Mouse (Mus musculus) kidney, embryonic 14.5 days (tissue): ENCODE measurements at regions not wholly inside any gene's neighbourhood (a gene's known extent, or its start where the extent isn't known, plus 50 kb on each side); places are given as distances from the start of the nearest gene placed in this dataset.

Experiments
- ATAC-seq: fragments of 200-750 bp; cut with Nextera tagmentation; 2 replicates; pipeline ENCODE4 v1.8.0; 2017; ENCODE audit warnings: moderate number of reproducible peaks, mild to moderate bottlenecking, moderate TSS enrichment, moderate library complexity; ENCODE audit not compliant: low FRiP score, low TSS enrichment
- H3K27ac ChIP-seq: fragments of 300-500 bp; sonication (generic); 2 replicates; pipeline ENCODE4 v1.5.1; 2014; ENCODE audit warnings: low read depth, mild to moderate bottlenecking, low read length, moderate library complexity, mixed read lengths
- H3K27me3 ChIP-seq: fragments of 300-500 bp; sonication (generic); 2 replicates; pipeline ENCODE4 v1.6.1; 2014; ENCODE audit warnings: mild to moderate bottlenecking, low read length; ENCODE audit not compliant: control insufficient read depth, insufficient read depth
- H3K36me3 ChIP-seq: fragments of 300-500 bp; sonication (generic); 2 replicates; pipeline ENCODE4 v1.6.1; 2014; ENCODE audit warnings: low read length, mixed read lengths; ENCODE audit not compliant: control insufficient read depth, insufficient read depth
- H3K4me1 ChIP-seq: fragments of 300-500 bp; sonication (generic); 2 replicates; pipeline ENCODE4 v1.6.1; 2014; ENCODE audit warnings: low read length, mixed read lengths; ENCODE audit not compliant: control insufficient read depth, insufficient read depth
- H3K4me2 ChIP-seq: fragments of 300-500 bp; sonication (generic); replicated peaks from 2 replicates; pipeline ENCODE4 v1.6.1; 2014; ENCODE audit warnings: low read depth, mild to moderate bottlenecking, low read length
- H3K4me3 ChIP-seq: fragments of 300-500 bp; sonication (generic); 2 replicates; pipeline ENCODE4 v1.5.1; 2014; ENCODE audit warnings: mild to moderate bottlenecking, low read length
- H3K9ac ChIP-seq: fragments of 300-500 bp; sonication (generic); 2 replicates; pipeline ENCODE4 v1.6.1; 2014; ENCODE audit warnings: low read depth, mild to moderate bottlenecking, low read length, moderate library complexity
- H3K9me3 ChIP-seq: fragments of 300-500 bp; sonication (generic); 2 replicates; pipeline ENCODE4 v1.6.1; 2016; ENCODE audit warnings: low read length; ENCODE audit not compliant: control insufficient read depth
- WGBS: fragments of 180-500 bp; shearing (Covaris S2); extraction: QIAGEN DNeasy Blood & Tissue Kit; methylation state at CpG from one replicate; pipeline ENCODE4 v1.1.7; 2014; 5-methylcytosine and 5-hydroxymethylcytosine counted together

GRCm38 (mm10) chr1:157695198-157695597, 188.7 kb downstream of the Sec16b start:
- no peak overlapping the region for H3K27ac ChIP-seq
- no peak overlapping the region for H3K9ac ChIP-seq
- ATAC-seq: no peak
- WGBS: 70% methylated on average over 2 of the region's 2 CpGs
- H3K36me3 ChIP-seq: no peaks in the 10 kb centered on the region
- H3K4me3 ChIP-seq: no peak overlapping the region
- H3K27me3 ChIP-seq: no peaks in the 10 kb centered on the region
- no peaks in the 10 kb centered on the region for H3K9me3 ChIP-seq
- H3K4me1 ChIP-seq: no peaks in the 10 kb centered on the region
- no peak overlapping the region for H3K4me2 ChIP-seq

GRCm38 (mm10) chr1:157703639-157704038, 197.1 kb downstream of the Sec16b start:
- H3K9ac ChIP-seq: no peak overlapping the region
- H3K4me2 ChIP-seq: no peak overlapping the region
- no peaks in the 10 kb centered on the region for H3K9me3 ChIP-seq
- no peak for ATAC-seq
- no peak overlapping the region for H3K4me3 ChIP-seq
- H3K36me3 ChIP-seq: no peaks in the 10 kb centered on the region
- WGBS: 68% methylated on average over 6 of the region's 6 CpGs
- no peak overlapping the region for H3K27ac ChIP-seq
- no peaks in the 10 kb centered on the region for H3K27me3 ChIP-seq
- H3K4me1 ChIP-seq: no peaks in the 10 kb centered on the region

- 54% methylated on average over 4 of the region's 4 CpGs for WGBS
- H3K27ac ChIP-seq: no peak overlapping the region
- no peaks in the 10 kb centered on the region for H3K4me1 ChIP-seq
- ATAC-seq: no peak
- H3K9ac ChIP-seq: no peak overlapping the region
- H3K4me3 ChIP-seq: no peak overlapping the region
- no peaks in the 10 kb centered on the region for H3K9me3 ChIP-seq
- H3K36me3 ChIP-seq: no peaks in the 10 kb centered on the region
- no peaks in the 10 kb centered on the region for H3K27me3 ChIP-seq
- H3K4me2 ChIP-seq: no peak overlapping the region
Observed at GRCm38 (mm10) chr1:157705364-157705763, 198.8 kb downstream of the Sec16b start.

GRCm38 (mm10) chr1:157707256-157707655, 200.7 kb downstream of the Sec16b start:
- no peak overlapping the region for H3K4me2 ChIP-seq
- H3K9me3 ChIP-seq: no peaks in the 10 kb centered on the region
- no peaks in the 10 kb centered on the region for H3K27me3 ChIP-seq
- 90% methylated on average over 2 of the region's 2 CpGs for WGBS
- no peak overlapping the region for H3K4me3 ChIP-seq
- no peak overlapping the region for H3K27ac ChIP-seq
- H3K36me3 ChIP-seq: no peaks in the 10 kb centered on the region
- H3K9ac ChIP-seq: no peak overlapping the region
- ATAC-seq: no peak
- H3K4me1 ChIP-seq: no peaks in the 10 kb centered on the region

- Histone ChIP-seq H3K36me3 (no peaks in the 10 kb centered on the region), H3K4me2 (no peak overlapping the region), H3K27ac (no peak overlapping the region), H3K4me1 (no peaks in the 10 kb centered on the region), H3K9me3 (no peaks in the 10 kb centered on the region), H3K4me3 (no peak overlapping the region), H3K27me3 (no peaks in the 10 kb centered on the region), H3K9ac (no peak overlapping the region)
- no peak for ATAC-seq
- WGBS: 78% methylated on average over 6 of the region's 6 CpGs
Observed at GRCm38 (mm10) chr1:157709117-157709516, 202.6 kb downstream of the Sec16b start.

- H3K4me3 ChIP-seq: no peak overlapping the region
- H3K36me3 ChIP-seq: no peaks in the 10 kb centered on the region
- no peak overlapping the region for H3K27ac ChIP-seq
- ATAC-seq: no peak
- H3K4me2 ChIP-seq: no peak overlapping the region
- H3K27me3 ChIP-seq: no peaks in the 10 kb centered on the region
- H3K9ac ChIP-seq: no peak overlapping the region
- no peaks in the 10 kb centered on the region for H3K9me3 ChIP-seq
- no peaks in the 10 kb centered on the region for H3K4me1 ChIP-seq
- 94% methylated on average over 2 of the region's 2 CpGs for WGBS
Observed at GRCm38 (mm10) chr1:157710870-157711269, 204.3 kb downstream of the Sec16b start.

- no peaks in the 10 kb centered on the region for H3K27me3 ChIP-seq
- H3K9me3 ChIP-seq: no peaks in the 10 kb centered on the region
- no peak overlapping the region for H3K4me3 ChIP-seq
- 44% methylated on average over 2 of the region's 2 CpGs for WGBS
- H3K27ac ChIP-seq: no peak overlapping the region
- no peaks in the 10 kb centered on the region for H3K4me1 ChIP-seq
- H3K36me3 ChIP-seq: no peaks in the 10 kb centered on the region
- no peak overlapping the region for H3K4me2 ChIP-seq
- no peak for ATAC-seq
- no peak overlapping the region for H3K9ac ChIP-seq
Observed at GRCm38 (mm10) chr1:157712519-157712918, 206.0 kb downstream of the Sec16b start.

GRCm38 (mm10) chr1:157713851-157714250, 207.3 kb downstream of the Sec16b start:
- WGBS: 90% methylated on average over 7 of the region's 7 CpGs
- ATAC-seq: no peak
- H3K9ac ChIP-seq: no peak overlapping the region

GRCm38 (mm10) chr1:157715632-157716031, 209.1 kb downstream of the Sec16b start:
- Histone ChIP-seq H3K36me3 (no peaks in the 10 kb centered on the region), H3K9me3 (no peaks in the 10 kb centered on the region), H3K9ac (no peak overlapping the region), H3K4me3 (no peak overlapping the region), H3K27ac (no peak overlapping the region), H3K4me2 (no peak overlapping the region), H3K4me1 (no peaks in the 10 kb centered on the region), H3K27me3 (no peaks in the 10 kb centered on the region)
- 56% methylated on average over 3 of the region's 3 CpGs for WGBS
- no peak for ATAC-seq

More at GRCm38 (mm10) chr1:157713851-157714250, 207.3 kb downstream of the Sec16b start:
- H3K27me3 ChIP-seq: no peaks in the 10 kb centered on the region
- H3K9me3 ChIP-seq: no peaks in the 10 kb centered on the region
- H3K4me1 ChIP-seq: no peaks in the 10 kb centered on the region
- no peak overlapping the region for H3K4me3 ChIP-seq
- no peaks in the 10 kb centered on the region for H3K36me3 ChIP-seq
- no peak overlapping the region for H3K27ac ChIP-seq
- no peak overlapping the region for H3K4me2 ChIP-seq

- Histone ChIP-seq H3K4me3 (no peak overlapping the region), H3K9ac (no peak overlapping the region), H3K36me3 (no peaks in the 10 kb centered on the region), H3K27me3 (no peaks in the 10 kb centered on the region), H3K4me1 (no peaks in the 10 kb centered on the region), H3K4me2 (no peak overlapping the region), H3K27ac (no peak overlapping the region), H3K9me3 (no peaks in the 10 kb centered on the region)
- ATAC-seq: no peak
- 47% methylated on average over 5 of the region's 5 CpGs for WGBS
Observed at GRCm38 (mm10) chr1:157717131-157717530, 210.6 kb downstream of the Sec16b start.
